Mouse (Mus musculus) testis, adult 2 months (tissue): ENCODE results near the gene Pdlim1.

ENCODE experiments used
- CTCF ChIP-seq: fragments of 200-500 bp; IDR thresholded peaks from 2 replicates; pipeline ENCODE4 v1.5.1; 2012; ENCODE audit warnings: low read depth, mild to moderate bottlenecking, inconsistent platforms, low read length, moderate library complexity; ENCODE audit not compliant: control insufficient read depth, insufficient read depth, insufficient replicate concordance
- POLR2A ChIP-seq: fragments of 200-500 bp; IDR thresholded peaks from 2 replicates; pipeline ENCODE4 v1.6.1; 2012; ENCODE audit warnings: low read depth, mild to moderate bottlenecking, inconsistent platforms, low read length, moderate library complexity; ENCODE audit not compliant: control insufficient read depth

DNA sequence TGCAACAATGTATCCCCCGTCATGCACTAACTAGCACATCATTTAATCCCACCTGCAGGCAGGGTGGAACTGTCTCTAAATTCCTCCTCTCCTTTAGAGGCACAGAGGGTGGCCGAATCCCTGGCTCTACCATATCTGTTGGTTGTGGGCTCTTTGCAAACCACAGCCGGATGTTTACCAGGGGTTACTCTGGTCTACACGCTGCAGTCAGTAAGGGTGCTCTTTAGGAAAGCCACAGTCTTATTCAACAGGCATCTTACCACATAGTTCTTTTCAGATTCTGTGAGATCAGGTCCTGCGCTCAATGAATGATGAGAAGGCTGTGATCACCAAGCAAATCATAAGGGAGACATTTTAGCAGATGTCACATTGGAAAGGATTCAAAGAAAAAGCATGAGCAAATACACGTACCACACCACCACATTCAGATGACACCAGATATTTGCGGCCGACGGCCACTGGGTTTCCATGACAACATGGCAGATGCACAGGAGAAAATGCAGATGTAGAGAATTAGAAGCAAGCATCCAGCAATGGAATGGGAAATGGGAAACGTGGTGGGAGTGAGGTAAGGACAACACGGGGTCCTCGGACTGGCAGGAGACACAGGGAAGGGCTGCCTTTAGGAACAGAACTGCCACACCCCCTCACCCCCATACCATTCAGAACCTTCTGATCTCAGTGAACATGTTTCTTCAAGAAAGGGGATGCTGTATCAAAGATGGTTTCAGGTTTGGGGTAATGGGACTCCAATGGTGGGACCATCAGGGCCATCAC lies 28.5 kb upstream of the Pdlim1 start:
- no peak for TF ChIP-seq POLR2A
- no peak for TF ChIP-seq CTCF
